ENCODE assay signal across 1 mouse cellular context in genomic region chr1:161919594-161919993, GRCm38 (mm10).
TF ChIP-seq lines count a peak whose summit lies in the region.

No protein-coding gene starts in this region.

TF ChIP-seq in CH12.LX, 34 proteins besides CTCF, POLR2A, EP300 and RAD21:
- TF ChIP-seq HCFC1 (IDR thresholded peaks at IDR 0.05; ENCODE audit: low read depth, low read length), result no peak
- TF ChIP-seq ZKSCAN1 (IDR thresholded peaks at IDR 0.05; ENCODE audit: borderline replicate concordance, low read depth, low read length), result no peak
- no peak for TF ChIP-seq E2F4 (IDR thresholded peaks at IDR 0.05; ENCODE audit: insufficient replicate concordance, low read depth, low read length)
- TF ChIP-seq CHD1 (IDR thresholded peaks at IDR 0.05; ENCODE audit: low read depth, low read length), result no peak
- TF ChIP-seq NELFE (IDR thresholded peaks at IDR 0.05; ENCODE audit: low read depth, low read length), result no peak
- no peak for TF ChIP-seq ELF1 (IDR thresholded peaks at IDR 0.05; ENCODE audit: low read depth, low read length)
- no peak for TF ChIP-seq MAX (IDR thresholded peaks at IDR 0.05; ENCODE audit: low read length)
- no peak for TF ChIP-seq ZNF384 (IDR thresholded peaks at IDR 0.05; ENCODE audit: low read depth, low read length)
- TF ChIP-seq POLR2AphosphoS2 (IDR thresholded peaks at IDR 0.05; ENCODE audit: low read depth, low read length), result no peak
